Mouse (Mus musculus) Patski (cell line): ENCODE measurements at regions not wholly inside any gene's neighbourhood (a gene's known extent, or its start where the extent isn't known, plus 50 kb on each side); places are given as distances from the start of the nearest gene placed in this dataset.
A peak's percentile ranks its signal among the peaks of the same experiment; 100 is the strongest.

Source experiments
- ATAC-seq: fragments of 100-300 bp; one replicate; pipeline ENCODE4 v1.8.0; 2021
- CTCF ChIA-PET: fragments of 350-600 bp; sonication (Branson Sonifier 250); formaldehyde crosslinking; loops from one replicate; lab custom pipeline; 2022; ENCODE audit warnings: inconsistent platforms; lab: Charles Lee
- POLR2A ChIA-PET: fragments of 350-600 bp; sonication (Branson Sonifier 250); formaldehyde crosslinking; loops from one replicate; lab custom pipeline; 2022; ENCODE audit warnings: antibody characterized with exemption, inconsistent platforms; lab: Charles Lee
- DNase-seq: peaks from one replicate; pipeline ENCODE4 v3.0.0-alpha.2; 2011; ENCODE audit warnings: low read depth, low spot score
- H3K27me3 ChIP-seq: fragments of 371-371 bp; one replicate; pipeline ENCODE4 v1.5.1; 2021
- CTCF ChIP-seq: fragments of 100-300 bp; IDR thresholded peaks from one replicate; pipeline ENCODE4 v1.5.1; 2021
- in situ Hi-C: fragments of 300-500 bp; cut with MboI; formaldehyde crosslinking; loops from 3 replicates; pipeline ENCODE4 v1.11.1; 2018; ENCODE audit warnings: low pct_unique_long_range_greater_than_20kb, mixed read lengths

- DNase-seq (no peak), ATAC-seq (no peak)
- POLR2A ChIA-PET: no interaction called here
- no peaks in the 10 kb centered on the region for H3K27me3 ChIP-seq
- CTCF ChIA-PET: no interaction called here
- TF ChIP-seq CTCF: no peak
- in situ Hi-C loops: no loop called here
Measured at GRCm38 (mm10) chr11:25330696-25331095, 879.9 kb downstream of the 5730522E02Rik start.

GRCm38 (mm10) chr11:25322426-25322825, 888.1 kb downstream of the 5730522E02Rik start:
- ATAC-seq (no peak), DNase-seq (no peak)
- H3K27me3 ChIP-seq: peaks cover 4% of the 10 kb centered on the region
- in situ Hi-C loops: loop anchor here (25.0 kb wide), 1 partner anchor 1285 kb away; no protein-coding TSS in a partner anchor
- CTCF ChIA-PET: no interaction called here
- TF ChIP-seq CTCF: no peak
- POLR2A ChIA-PET: no interaction called here

GRCm38 (mm10) chr11:25321494-25321893, 889.1 kb downstream of the 5730522E02Rik start:
- H3K27me3 ChIP-seq: peaks cover 4% of the 10 kb centered on the region
- ChIA-PET CTCF (no interaction called here), POLR2A (no interaction called here)
- ATAC-seq: no peak
- in situ Hi-C loops: loop anchor here (25.0 kb wide), 1 partner anchor 1284 kb away; no protein-coding TSS in a partner anchor
- no peak for DNase-seq
- no peak for TF ChIP-seq CTCF

GRCm38 (mm10) chr11:25314645-25315044, 895.9 kb downstream of the 5730522E02Rik start:
- POLR2A ChIA-PET: no interaction called here
- in situ Hi-C loops: loop anchor here (25.0 kb wide), 1 partner anchor 1277 kb away; no protein-coding TSS in a partner anchor
- ATAC-seq (no peak), DNase-seq (no peak)
- TF ChIP-seq CTCF: no peak
- CTCF ChIA-PET: no interaction called here
- peaks cover 4% of the 10 kb centered on the region for H3K27me3 ChIP-seq

- CTCF ChIA-PET: no interaction called here
- in situ Hi-C loops: loop anchor here (25.0 kb wide), 1 partner anchor 1277 kb away; no protein-coding TSS in a partner anchor
- H3K27me3 ChIP-seq: peaks cover 4% of the 10 kb centered on the region
- ATAC-seq: no peak
- no peak for TF ChIP-seq CTCF
- POLR2A ChIA-PET: no interaction called here
- no peak for DNase-seq
Measured at GRCm38 (mm10) chr11:25313879-25314278, 896.7 kb downstream of the 5730522E02Rik start.

GRCm38 (mm10) chr11:25313308-25313707, 897.3 kb downstream of the 5730522E02Rik start:
- ATAC-seq: no peak

GRCm38 (mm10) chr11:25310754-25311153, 899.8 kb downstream of the 5730522E02Rik start:
- no peak for TF ChIP-seq CTCF
- ChIA-PET POLR2A (no interaction called here), CTCF (interaction anchor here (1.5 kb wide), 1 partner anchor 9 kb away, joined by 3 read pairs; no protein-coding TSS in a partner anchor)
- DNase-seq (no peak), ATAC-seq (no peak)
- in situ Hi-C loops: loop anchor here (25.0 kb wide), 1 partner anchor 1273 kb away; no protein-coding TSS in a partner anchor
- no peaks in the 10 kb centered on the region for H3K27me3 ChIP-seq

More at GRCm38 (mm10) chr11:25313308-25313707, 897.3 kb downstream of the 5730522E02Rik start:
- no peak for TF ChIP-seq CTCF
- H3K27me3 ChIP-seq: no peaks in the 10 kb centered on the region
- ChIA-PET CTCF (no interaction called here), POLR2A (no interaction called here)
- no peak for DNase-seq
- in situ Hi-C loops: loop anchor here (25.0 kb wide), 1 partner anchor 1276 kb away; no protein-coding TSS in a partner anchor

- CTCF ChIA-PET: interaction anchor here (0.9 to 1.1 kb wide), 2 partner anchors 10 to 19 kb away, joined by 3 read pairs; no protein-coding TSS in a partner anchor
- in situ Hi-C loops: loop anchor here (25.0 kb wide), 1 partner anchor 1264 kb away; no protein-coding TSS in a partner anchor
- ATAC-seq (no peak), DNase-seq (no peak)
- POLR2A ChIA-PET: no interaction called here
- TF ChIP-seq CTCF: peak; percentile 48
- H3K27me3 ChIP-seq: no peaks in the 10 kb centered on the region
Measured at GRCm38 (mm10) chr11:25301130-25301529, 909.4 kb downstream of the 5730522E02Rik start.

GRCm38 (mm10) chr11:25288346-25288745, 922.2 kb downstream of the 5730522E02Rik start:
- TF ChIP-seq CTCF: no peak
- POLR2A ChIA-PET: no interaction called here
- ATAC-seq (no peak), DNase-seq (no peak)
- in situ Hi-C loops: no loop called here
- no peaks in the 10 kb centered on the region for H3K27me3 ChIP-seq
- CTCF ChIA-PET: interaction anchor here (1.2 kb wide), 1 partner anchor 13 kb away, joined by 3 read pairs; no protein-coding TSS in a partner anchor

- ChIA-PET POLR2A (interaction anchor here (0.6 kb wide), 1 partner anchor 304 kb away, joined by 6 read pairs; no protein-coding TSS in a partner anchor), CTCF (no interaction called here)
- no peaks in the 10 kb centered on the region for H3K27me3 ChIP-seq
- DNase-seq (no peak), ATAC-seq (no peak)
- in situ Hi-C loops: no loop called here
- TF ChIP-seq CTCF: no peak
Measured at GRCm38 (mm10) chr11:25287458-25288247, 922.9 kb downstream of the 5730522E02Rik start.
